Mouse (Mus musculus): ENCODE measurements around the gene Pvr.

The Pvr gene

GRCm38 (mm10) chr7:19920506-19921261 is at the start of gene Pvr:
Pvr (minus strand) TSS chr7:19921160.
- DNase-seq: peak; percentile 88 to 91

- DNase-seq: no peak
Observed at GRCm38 (mm10) chr7:19970196-19970595, 49.2 kb upstream of the Pvr start.

GRCm38 (mm10) chr7:19969541-19970090 is 48.7 kb upstream of the Pvr start:
- no peak for DNase-seq

- no peak for DNase-seq
Observed at GRCm38 (mm10) chr7:19969106-19969505, 48.1 kb upstream of the Pvr start.

- DNase-seq: no peak
Observed at GRCm38 (mm10) chr7:19964985-19965579, 44.1 kb upstream of the Pvr start, which contains the start of gene Ceacam20. Ceacam20 (plus strand) TSS chr7:19965412.

GRCm38 (mm10) chr7:19962423-19962822 is 41.5 kb upstream of the Pvr start:
- no peak for DNase-seq

GRCm38 (mm10) chr7:19956341-19956781 is 35.4 kb upstream of the Pvr start:
- DNase-seq: peak; percentile 90 to 93

- DNase-seq: no peak
Observed at GRCm38 (mm10) chr7:19955861-19956260, 34.9 kb upstream of the Pvr start.

GRCm38 (mm10) chr7:19953054-19953453 is 32.1 kb upstream of the Pvr start:
- DNase-seq: no peak

GRCm38 (mm10) chr7:19952320-19952986 is 31.5 kb upstream of the Pvr start:
- no peak for DNase-seq

GRCm38 (mm10) chr7:19950589-19950988 is 29.6 kb upstream of the Pvr start, which contains the start of gene Igsf23:
Igsf23 (minus strand) TSS chr7:19950756.
- DNase-seq: no peak

GRCm38 (mm10) chr7:19949996-19950395 is 29.0 kb upstream of the Pvr start:
- DNase-seq: no peak

- no peak for DNase-seq
Observed at GRCm38 (mm10) chr7:19948956-19949355, 28.0 kb upstream of the Pvr start.

- DNase-seq: no peak
Observed at GRCm38 (mm10) chr7:19945821-19946515, 25.0 kb upstream of the Pvr start.

GRCm38 (mm10) chr7:19945201-19945600 is 24.2 kb upstream of the Pvr start:
- no peak for DNase-seq

GRCm38 (mm10) chr7:19944709-19945108 is 23.7 kb upstream of the Pvr start:
- DNase-seq: no peak

GRCm38 (mm10) chr7:19940256-19940655 is 19.3 kb upstream of the Pvr start:
- DNase-seq: peak; percentile 73 to 80

GRCm38 (mm10) chr7:19939555-19940235 is 18.7 kb upstream of the Pvr start:
- DNase-seq: peak; percentile 94 to 97

- DNase-seq: no peak
Observed at GRCm38 (mm10) chr7:19937229-19937821, 16.4 kb upstream of the Pvr start.

- DNase-seq: peak; percentile 80 to 87
Observed at GRCm38 (mm10) chr7:19935961-19936360, 15.0 kb upstream of the Pvr start.

- peak; percentile 33 to 42 for DNase-seq
Observed at GRCm38 (mm10) chr7:19935171-19935751, 14.3 kb upstream of the Pvr start.
